In the genomic region with DNA sequence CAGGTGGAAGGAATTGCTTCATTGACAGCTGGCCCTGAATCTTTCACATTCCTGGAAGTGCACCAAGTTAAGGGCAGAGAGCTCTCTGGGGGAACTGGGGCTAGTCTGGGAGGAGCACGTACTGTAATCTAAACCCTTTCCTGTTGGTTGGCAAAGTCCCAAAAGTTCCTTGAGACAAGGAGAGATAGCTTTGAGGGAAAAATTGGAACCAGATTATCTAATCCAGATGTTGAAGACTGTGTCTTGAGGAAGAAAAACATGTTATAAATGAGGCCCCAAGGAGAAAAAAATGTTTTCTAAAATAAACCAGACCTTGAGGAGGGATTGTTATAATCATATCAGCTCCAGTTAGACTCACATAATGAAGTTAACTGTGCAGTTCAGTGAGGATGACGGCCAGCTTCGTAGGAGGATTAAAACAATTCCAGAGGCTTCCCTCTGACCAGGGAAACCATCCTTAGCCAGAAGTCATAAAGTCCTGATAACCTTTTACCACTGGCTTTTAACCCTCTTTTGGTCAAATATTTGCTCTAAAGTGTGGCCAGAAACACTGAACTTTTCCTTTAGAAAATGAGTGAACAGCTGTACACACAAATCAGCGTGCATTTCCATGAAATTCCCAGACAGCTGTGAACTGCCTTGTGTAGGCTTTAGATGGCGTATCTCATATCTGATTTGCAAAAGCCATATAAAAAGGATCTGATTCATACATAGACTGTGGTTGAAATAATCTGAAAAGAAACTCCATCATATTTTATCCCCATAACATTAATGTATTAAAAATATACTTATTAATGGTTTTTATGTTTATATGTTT, we compare ENCODE assay signal across 9 mouse cellular contexts.
A peak's percentile ranks its signal among the peaks of the same experiment; 100 is the strongest.
DNase-seq lines count a peak whose midpoint lies in the region; ATAC-seq and TF ChIP-seq lines count a peak whose summit lies in the region.
"Had no signal": no experiment of that assay in that cellular context is flagged by ENCODE, and none has a peak within 500 bp of the region (broad histone marks: within the 10 kb centered on the region; RNA-seq: fewer than 3 reads in every experiment).

No protein-coding gene starts in this region.

- H3K4me3 ChIP-seq in embryonic facial prominence, embryonic 15.5 days (replicated peaks): no peak overlapping the region
- H3K4me3 ChIP-seq in thymus, adult 2 months (ENCODE audit: control insufficient read depth, insufficient read depth, low read length): no peak overlapping the region
- H3K4me3 ChIP-seq in midbrain, embryonic 15.5 days: no peak overlapping the region
- no peak overlapping the region for H3K4me3 ChIP-seq in forebrain, embryonic 16.5 days (replicated peaks; ENCODE audit: low read length)
- H3K4me3 ChIP-seq: megakaryocyte, embryonic 14.5 days had no signal

- no peak for TF ChIP-seq CTCF in thymus, adult 2 months (IDR thresholded peaks at IDR 0.05; ENCODE audit: borderline replicate concordance, control insufficient read depth, extremely low read depth, insufficient read depth, low read length, poor library complexity)

- intact Hi-C loops in heart, postnatal 36 days (cut with DNase I): no loop called here

- no peaks in the 10 kb centered on the region for H3K4me1 ChIP-seq in embryonic facial prominence, embryonic 15.5 days
- H3K4me1 ChIP-seq in thymus, adult 2 months (replicated peaks; ENCODE audit: control insufficient read depth, insufficient read depth, low read length): no peaks in the 10 kb centered on the region
- no peaks in the 10 kb centered on the region for H3K4me1 ChIP-seq in midbrain, embryonic 15.5 days
- no peaks in the 10 kb centered on the region for H3K4me1 ChIP-seq in forebrain, embryonic 16.5 days (replicated peaks; ENCODE audit: control insufficient read depth, insufficient read depth, low read length)
- H3K4me1 ChIP-seq: megakaryocyte, embryonic 14.5 days had no signal

- H3K27ac ChIP-seq in embryonic facial prominence, embryonic 15.5 days (replicated peaks): no peak overlapping the region
- H3K27ac ChIP-seq in thymus, adult 2 months (ENCODE audit: control insufficient read depth, insufficient read depth, low read length): no peak overlapping the region
- no peak overlapping the region for H3K27ac ChIP-seq in midbrain, embryonic 15.5 days
- H3K27ac ChIP-seq in forebrain, embryonic 16.5 days (ENCODE audit: low read length): no peak overlapping the region

- H3K9ac ChIP-seq in embryonic facial prominence, embryonic 15.5 days: no peak overlapping the region
- no peak overlapping the region for H3K9ac ChIP-seq in midbrain, embryonic 15.5 days
- H3K9ac ChIP-seq in forebrain, embryonic 16.5 days (replicated peaks; ENCODE audit: low read depth, low read length): no peak overlapping the region

- H3K9me3 ChIP-seq in embryonic facial prominence, embryonic 15.5 days (replicated peaks): no peaks in the 10 kb centered on the region
- H3K9me3 ChIP-seq in midbrain, embryonic 15.5 days: no peaks in the 10 kb centered on the region
- no peaks in the 10 kb centered on the region for H3K9me3 ChIP-seq in forebrain, embryonic 16.5 days (ENCODE audit: control insufficient read depth, low read length)
- H3K9me3 ChIP-seq: megakaryocyte, embryonic 14.5 days had no signal

- no peaks in the 10 kb centered on the region for H3K36me3 ChIP-seq in embryonic facial prominence, embryonic 15.5 days
- H3K36me3 ChIP-seq in thymus, adult 2 months (ENCODE audit: control insufficient read depth, insufficient read depth, low read length): no peaks in the 10 kb centered on the region
- no peaks in the 10 kb centered on the region for H3K36me3 ChIP-seq in midbrain, embryonic 15.5 days (replicated peaks)
- no peaks in the 10 kb centered on the region for H3K36me3 ChIP-seq in forebrain, embryonic 16.5 days (ENCODE audit: control insufficient read depth, insufficient read depth)

- WGBS in embryonic facial prominence, embryonic 15.5 days: 31% methylated on average over 5 of the region's 5 CpGs
- 74% methylated on average over 5 of the region's 5 CpGs for WGBS in thymus, adult 2 months
- 69% methylated on average over 5 of the region's 5 CpGs for WGBS in midbrain, embryonic 15.5 days
- WGBS in forebrain, embryonic 16.5 days: 62% methylated on average over 5 of the region's 5 CpGs

- no peak overlapping the region for H3K4me2 ChIP-seq in embryonic facial prominence, embryonic 15.5 days (replicated peaks)
- H3K4me2 ChIP-seq in midbrain, embryonic 15.5 days: no peak overlapping the region
- H3K4me2 ChIP-seq in forebrain, embryonic 16.5 days (ENCODE audit: low read length): no peak overlapping the region

- TF ChIP-seq POLR2A in thymus, adult 2 months (IDR thresholded peaks at IDR 0.05; ENCODE audit: control insufficient read depth, extremely low read depth, insufficient read depth, low read length, poor library complexity): no peak

- DNase-seq in gastrocnemius, adult 18-20 months (ENCODE audit: low spot score): peak; percentile 52
- no peak for DNase-seq in gastrocnemius, postnatal 10 days
- peak; percentile 61 for DNase-seq in MN1 (ENCODE audit: low spot score)
- peak; percentile 3 to 22 for DNase-seq in heart, postnatal 36 days
- no peak for DNase-seq in thymus, adult 2 months

- peak; percentile 60 for ATAC-seq in embryonic facial prominence, embryonic 15.5 days (ENCODE audit: insufficient number of reproducible peaks, low FRiP score, low TSS enrichment, low read depth)
- ATAC-seq in midbrain, embryonic 15.5 days (replicated peaks): no peak
- ATAC-seq in forebrain, embryonic 16.5 days: no peak

- H3K27me3 ChIP-seq in embryonic facial prominence, embryonic 15.5 days: no peaks in the 10 kb centered on the region
- H3K27me3 ChIP-seq in thymus, adult 2 months (ENCODE audit: control insufficient read depth, insufficient read depth, low read length): no peaks in the 10 kb centered on the region
- H3K27me3 ChIP-seq in midbrain, embryonic 15.5 days (replicated peaks): no peaks in the 10 kb centered on the region
- no peaks in the 10 kb centered on the region for H3K27me3 ChIP-seq in forebrain, embryonic 16.5 days (replicated peaks; ENCODE audit: control insufficient read depth, insufficient read depth, low read length)

Comparison
In these comparisons a context has a peak if more than half of its experiments do, and no peak if none do; other contexts are left out.
1. DNase-seq: peak in gastrocnemius, adult 18-20 months (single experiment), MN1 (single experiment) and heart, postnatal 36 days (2 of 2); none in gastrocnemius, postnatal 10 days (single experiment) and thymus, adult 2 months (single experiment).